Mouse (Mus musculus): Measurements from ENCODE around the gene Prkce. TPM values are rescaled to one million over a fixed set of nuclear protein-coding genes. Genes with fewer than 3 reads are reported as not detected.
"Not testable (repeated sequence)": the region's sequence is repeated elsewhere in the genome, so short reads cannot be mapped to it uniquely, and the experiment has no call there.

Gene Prkce
- total RNA-seq, 2 experiments from 2014 or later = 0.34 to 2.7 TPM

DNA sequence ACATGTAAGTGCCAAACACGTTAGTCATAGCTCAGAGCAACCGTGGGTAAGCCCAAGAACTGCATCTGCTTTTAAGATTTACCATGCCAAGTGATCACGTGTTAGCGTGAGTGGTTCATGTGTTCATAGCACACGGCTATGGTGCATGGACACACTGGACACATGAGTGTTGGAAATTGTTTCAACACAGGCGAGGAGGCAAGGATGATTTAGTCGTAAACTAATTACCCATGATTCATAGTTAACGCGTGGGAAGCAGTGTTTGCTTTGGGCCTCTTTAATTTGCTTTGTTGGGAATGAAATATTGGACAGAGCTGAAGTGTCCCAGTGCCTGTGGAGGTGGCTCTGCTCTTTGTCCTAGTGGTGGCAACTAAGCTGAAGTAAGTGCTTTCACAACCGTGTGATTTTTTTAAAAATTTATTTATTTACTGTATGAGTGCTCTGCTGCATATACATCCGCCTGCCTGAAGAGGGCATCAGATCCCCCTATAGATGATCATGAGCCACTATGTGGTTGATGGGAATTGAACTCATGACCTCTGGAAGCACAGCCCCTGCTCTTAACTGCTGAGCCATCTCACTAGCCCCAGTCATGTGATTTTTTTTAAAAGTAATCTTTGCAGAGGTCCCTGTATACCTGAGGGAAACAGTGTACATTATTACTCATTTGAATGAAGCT, 290.9 kb downstream of the Prkce start:
- no peak for ATAC-seq (replicated peaks; ENCODE audit: low FRiP score, poor library complexity, severe bottlenecking)

DNA sequence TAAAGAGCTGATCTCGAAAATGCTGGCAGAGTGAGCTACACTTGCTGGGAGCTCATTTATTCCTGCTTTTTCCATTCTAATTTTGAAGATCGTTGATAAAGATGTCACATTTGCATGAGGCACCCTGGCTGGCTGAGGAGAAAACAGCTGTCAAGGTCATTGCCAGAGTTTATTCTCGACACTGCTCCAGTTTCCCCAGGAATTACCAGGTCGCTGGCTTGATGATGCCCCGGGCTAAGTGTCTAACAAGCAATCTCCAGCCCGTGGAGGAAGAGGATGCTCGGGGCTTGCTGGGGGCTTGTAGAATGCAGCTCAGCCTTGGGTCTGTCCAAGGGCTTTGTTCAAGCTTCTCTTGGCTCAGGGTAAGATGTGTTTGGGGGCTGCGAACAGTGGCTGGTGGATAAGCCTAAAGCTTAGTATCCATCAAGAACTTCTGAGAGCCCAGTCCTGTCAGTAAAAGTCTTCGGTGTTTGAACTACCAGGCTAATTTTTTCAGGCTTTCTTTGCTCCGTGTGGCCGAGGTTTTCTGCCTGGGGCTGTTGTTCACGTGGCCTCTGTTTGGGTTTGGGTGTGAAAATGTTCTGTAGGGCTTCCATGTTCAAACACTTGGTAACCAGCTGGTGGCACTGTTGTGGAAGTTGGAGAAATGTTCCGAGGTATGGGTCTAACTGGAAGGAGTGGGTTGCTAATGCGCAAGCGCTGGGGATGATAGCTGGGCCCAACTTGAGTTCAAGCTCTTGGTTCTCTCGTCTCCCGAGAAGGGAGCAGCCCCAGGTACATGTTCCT, 293.3 kb downstream of the Prkce start:
- ATAC-seq (replicated peaks; ENCODE audit: low FRiP score, poor library complexity, severe bottlenecking) = no peak

DNA sequence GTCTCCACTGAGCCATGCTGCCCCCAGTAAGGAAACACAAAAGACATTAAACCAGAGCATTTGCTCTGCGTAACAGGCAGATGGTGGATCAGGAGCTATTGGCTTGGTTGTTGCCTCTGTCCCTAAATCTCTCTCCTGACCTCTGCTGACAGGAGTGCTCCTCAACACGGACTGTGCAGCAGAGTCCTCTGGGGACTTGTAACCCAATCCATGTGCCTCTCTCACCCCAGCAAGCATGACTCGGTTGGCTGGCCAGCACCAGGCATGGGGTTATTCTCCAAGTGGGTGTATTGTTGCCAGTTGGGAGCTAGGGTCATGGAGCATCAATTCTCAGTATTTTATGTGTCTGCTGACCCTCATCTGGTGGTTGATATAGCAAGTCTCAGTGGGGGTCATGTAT, 295.8 kb downstream of the Prkce start:
- ATAC-seq (replicated peaks; ENCODE audit: low FRiP score, poor library complexity, severe bottlenecking) = no peak

DNA sequence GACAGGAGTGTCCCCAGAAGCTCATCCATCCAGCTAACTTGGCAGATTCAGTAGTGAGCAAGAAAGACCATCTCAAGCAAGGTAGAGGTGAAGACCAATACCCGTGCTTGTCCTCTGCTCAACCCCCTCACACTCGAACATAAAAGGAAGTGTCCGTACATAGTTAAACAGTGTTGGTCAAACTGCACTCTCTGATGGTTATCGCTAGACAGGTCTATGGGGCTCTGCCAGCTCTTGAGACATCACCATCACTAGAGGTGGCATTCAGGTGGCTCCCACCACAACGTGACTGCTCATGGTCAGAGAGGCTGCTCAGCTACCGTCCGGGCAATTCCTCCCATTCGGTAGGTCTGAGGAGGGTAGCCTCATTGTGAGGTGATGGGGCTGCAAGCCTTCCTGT, 296.6 kb downstream of the Prkce start:
- no peak for ATAC-seq (replicated peaks; ENCODE audit: low FRiP score, poor library complexity, severe bottlenecking)

DNA sequence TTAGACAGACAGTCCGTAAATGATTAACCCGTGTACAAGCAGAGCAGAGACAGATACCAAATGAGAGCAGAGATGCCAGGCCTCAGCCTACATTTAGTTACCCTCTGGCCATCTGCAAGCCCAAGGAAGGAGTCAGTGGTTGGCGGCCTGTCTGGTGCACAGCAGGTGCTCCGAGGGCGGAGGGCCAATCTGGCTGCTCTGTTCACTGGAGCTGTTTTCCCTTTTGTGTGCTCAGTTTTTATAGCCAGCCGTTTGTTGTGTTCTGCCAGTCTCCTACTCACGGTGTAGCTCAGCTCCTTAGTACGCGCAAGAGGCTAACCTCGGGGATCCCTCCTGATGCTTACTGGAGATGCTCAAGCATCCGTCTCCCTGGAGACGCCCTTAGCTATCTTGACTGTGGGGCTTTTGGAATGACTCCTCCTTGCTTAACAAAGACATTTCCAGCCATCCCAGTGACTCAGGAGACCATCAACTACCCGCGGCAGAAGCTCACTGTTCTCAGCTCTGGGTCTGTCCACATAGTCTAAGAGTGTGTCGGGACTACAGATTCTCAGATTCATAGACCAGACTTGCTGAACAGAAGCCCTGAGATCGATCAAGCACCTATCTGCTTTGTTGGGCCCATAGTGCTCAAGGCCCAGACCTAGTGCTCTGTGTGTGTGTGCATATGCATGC, 297.2 kb downstream of the Prkce start:
- ATAC-seq (replicated peaks; ENCODE audit: low FRiP score, poor library complexity, severe bottlenecking) = no peak

DNA sequence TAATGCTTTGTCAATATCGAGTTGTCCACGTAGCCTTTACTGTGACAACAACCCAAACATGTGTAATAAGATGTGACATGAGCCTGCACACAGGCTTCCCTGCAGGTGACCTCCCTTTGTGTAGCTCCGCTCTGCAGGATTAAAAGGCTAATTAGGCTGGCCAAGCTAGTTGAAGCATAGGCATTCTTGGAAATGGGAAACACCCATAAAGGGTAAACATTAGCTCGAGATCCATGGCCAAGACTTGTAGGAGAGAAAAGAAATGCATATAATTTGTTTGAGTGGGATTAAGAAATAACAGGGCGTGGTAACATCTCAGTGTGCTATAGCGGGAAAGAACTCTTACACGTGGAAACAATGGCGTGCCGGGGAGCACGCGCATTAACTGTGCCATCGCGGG, 298.3 kb downstream of the Prkce start:
- ATAC-seq (replicated peaks; ENCODE audit: low FRiP score, poor library complexity, severe bottlenecking) = no peak

- ATAC-seq (replicated peaks; ENCODE audit: low FRiP score, poor library complexity, severe bottlenecking) = no peak
Observed at GRCm38 (mm10) chr17:86466412-86466811, 298.8 kb downstream of the Prkce start.

- no peak for ATAC-seq (replicated peaks; ENCODE audit: low FRiP score, poor library complexity, severe bottlenecking)
Observed at GRCm38 (mm10) chr17:86466871-86467270, 299.3 kb downstream of the Prkce start.

DNA sequence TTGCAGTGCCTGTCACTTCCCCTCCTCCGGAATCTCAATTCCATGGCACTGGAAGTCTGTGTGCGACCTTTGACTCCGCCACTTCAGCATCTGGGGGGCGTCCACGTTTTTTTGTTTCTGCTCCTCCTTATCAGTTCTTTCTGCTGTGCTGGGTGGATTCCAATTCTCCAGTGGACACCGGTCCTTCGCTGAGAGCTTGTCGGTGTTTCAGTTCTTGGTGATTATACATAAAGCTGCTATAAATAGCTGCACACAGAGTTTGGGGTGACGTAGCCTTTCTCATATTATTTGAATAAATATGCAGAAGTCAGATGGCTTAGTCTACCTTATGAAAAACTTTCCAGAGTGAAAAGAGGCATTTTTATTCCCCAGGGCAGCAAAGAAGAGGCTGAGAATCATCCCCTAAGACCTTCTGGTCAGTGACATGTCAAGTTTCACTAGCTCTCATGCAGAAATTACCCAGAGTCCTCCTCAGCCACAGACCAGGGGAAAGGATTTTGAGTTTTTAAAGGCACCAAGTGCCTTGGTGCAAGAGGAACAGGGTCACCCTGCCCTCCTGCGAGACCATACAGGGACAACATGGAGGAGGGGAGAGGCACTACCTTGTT, 299.8 kb downstream of the Prkce start:
- ATAC-seq (replicated peaks; ENCODE audit: low FRiP score, poor library complexity, severe bottlenecking) = no peak

- ATAC-seq (replicated peaks; ENCODE audit: low FRiP score, poor library complexity, severe bottlenecking) = no peak
Observed at GRCm38 (mm10) chr17:86467967-86468366, 300.4 kb downstream of the Prkce start.

GRCm38 (mm10) chr17:86470160-86470559, 302.6 kb downstream of the Prkce start:
- no peak for ATAC-seq (replicated peaks; ENCODE audit: low FRiP score, poor library complexity, severe bottlenecking)

- ATAC-seq (replicated peaks; ENCODE audit: low FRiP score, poor library complexity, severe bottlenecking) = no peak
Observed at GRCm38 (mm10) chr17:86471684-86472083, 304.1 kb downstream of the Prkce start.

DNA sequence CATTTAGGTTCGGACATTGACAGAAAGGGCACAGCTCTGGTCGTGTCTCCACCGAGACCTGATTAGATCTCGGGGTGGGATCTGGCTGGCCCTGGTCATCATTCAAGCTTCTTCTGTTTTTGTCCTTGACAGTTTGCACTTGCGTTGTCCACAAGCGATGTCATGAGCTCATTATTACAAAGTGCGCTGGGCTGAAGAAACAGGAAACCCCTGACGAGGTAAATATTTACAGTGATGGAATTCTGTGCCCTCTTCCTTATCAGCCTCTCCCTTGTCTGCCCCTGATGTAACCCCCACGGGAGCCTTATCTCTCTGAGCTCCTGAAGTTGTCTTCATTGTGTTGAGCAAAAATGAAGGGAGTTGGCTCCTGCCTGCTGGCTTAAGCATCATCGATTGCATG, 309.1 kb downstream of the Prkce start:
- ATAC-seq (replicated peaks; ENCODE audit: low FRiP score, poor library complexity, severe bottlenecking) = no peak

GRCm38 (mm10) chr17:86477401-86477800, 309.8 kb downstream of the Prkce start:
- not testable (repeated sequence) for ATAC-seq (replicated peaks; ENCODE audit: low FRiP score, poor library complexity, severe bottlenecking)

DNA sequence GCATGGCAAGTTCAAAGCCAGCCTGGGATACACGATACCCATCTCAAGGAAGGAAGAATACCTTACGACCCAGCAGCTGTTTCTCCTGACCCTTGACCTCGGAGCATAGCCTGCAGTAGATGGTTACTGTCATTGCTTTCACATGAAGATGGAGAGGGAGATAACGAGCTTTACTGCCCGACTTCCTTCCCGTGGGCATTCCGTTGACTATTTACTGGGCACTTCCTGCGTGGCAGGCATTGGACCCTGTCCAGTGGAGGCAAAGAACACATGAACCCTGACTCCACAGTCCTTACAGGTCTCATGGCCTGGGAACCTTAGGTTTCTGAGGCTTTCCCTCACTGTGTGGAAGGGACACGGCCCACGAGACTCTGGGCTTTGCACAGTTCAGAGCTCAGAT, 311.8 kb downstream of the Prkce start:
- ATAC-seq (replicated peaks; ENCODE audit: low FRiP score, poor library complexity, severe bottlenecking) = no peak

- ATAC-seq (replicated peaks; ENCODE audit: low FRiP score, poor library complexity, severe bottlenecking) = no peak
Observed at GRCm38 (mm10) chr17:86482675-86483074, 315.1 kb downstream of the Prkce start.

DNA sequence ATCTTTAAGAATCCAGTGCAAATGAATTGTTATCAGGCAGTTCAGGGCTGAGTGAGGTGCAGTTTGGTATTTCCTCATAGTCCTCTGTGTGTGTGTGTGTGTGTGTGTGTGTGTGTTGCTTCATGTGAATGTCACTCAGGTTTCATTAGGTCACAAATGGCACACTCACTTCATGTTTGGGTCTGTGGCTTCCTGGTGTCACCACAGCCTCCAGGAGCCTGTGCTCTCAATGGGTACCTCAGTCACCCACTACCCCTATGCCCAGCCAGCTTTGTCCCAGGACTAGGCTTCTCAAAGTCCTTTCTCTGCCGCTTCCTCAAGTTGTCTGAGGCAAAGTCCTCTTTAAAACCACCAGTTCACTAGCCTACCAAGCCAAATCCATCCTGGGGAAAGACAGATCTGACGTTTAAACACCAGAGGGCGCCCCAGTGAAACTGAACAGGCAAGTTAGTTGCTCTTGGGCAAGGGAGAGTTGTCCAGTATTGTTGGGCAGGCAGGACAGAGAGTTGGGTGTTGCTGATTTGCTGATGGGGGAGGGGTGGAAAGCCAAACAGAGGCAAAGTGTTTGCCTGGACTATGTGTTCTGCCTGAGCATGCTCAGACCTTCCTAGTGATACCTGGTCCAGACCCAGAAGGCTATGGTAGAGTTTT, 316.6 kb downstream of the Prkce start:
- no peak for ATAC-seq (replicated peaks; ENCODE audit: low FRiP score, poor library complexity, severe bottlenecking)

DNA sequence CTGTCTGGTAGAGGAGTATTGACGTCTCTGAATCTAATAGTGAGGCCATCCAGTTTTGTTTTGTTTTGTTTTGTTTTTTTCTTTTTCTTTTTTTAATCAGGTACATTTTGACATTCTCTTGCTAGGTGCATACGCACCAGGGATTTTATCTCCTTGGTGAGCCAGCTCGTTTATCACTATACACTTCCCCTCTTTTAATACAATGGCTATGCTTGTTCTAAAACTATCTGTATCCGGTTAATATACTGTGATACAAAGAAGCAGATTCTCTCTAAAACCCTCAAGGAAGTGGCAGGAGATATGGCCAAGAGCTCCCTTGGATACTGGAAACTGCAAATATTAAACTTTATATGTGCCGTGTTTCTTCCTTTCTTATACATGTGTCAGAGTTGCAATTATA, 319.1 kb downstream of the Prkce start:
- ATAC-seq (replicated peaks; ENCODE audit: low FRiP score, poor library complexity, severe bottlenecking) = no peak

- no peak for ATAC-seq (replicated peaks; ENCODE audit: low FRiP score, poor library complexity, severe bottlenecking)
Observed at GRCm38 (mm10) chr17:86487450-86487849, 319.9 kb downstream of the Prkce start.

GRCm38 (mm10) chr17:86489827-86490226, 322.2 kb downstream of the Prkce start:
- ATAC-seq (replicated peaks; ENCODE audit: low FRiP score, poor library complexity, severe bottlenecking) = no peak
